Mouse (Mus musculus) cerebellum, adult (tissue): ENCODE measurements around the gene Olfr1434.
"Not testable (repeated sequence)": the region's sequence is repeated elsewhere in the genome, so short reads cannot be mapped to it uniquely, and the experiment has no call there.

Experiments used
- ATAC-seq: cut with Nextera tagmentation; 2 replicates; pipeline ENCODE4 v1.9.2; 2017; ENCODE audit warnings: mild to moderate bottlenecking, moderate library complexity, mixed read lengths; ENCODE audit not compliant: insufficient number of reproducible peaks, low FRiP score, low TSS enrichment

The Olfr1434 gene

GRCm38 (mm10) chr19:12279554-12279953, at the start of gene Olfr1434:
TSS of gene Olfr1434 (plus strand) at chr19:12279854.
- no peak for ATAC-seq

DNA sequence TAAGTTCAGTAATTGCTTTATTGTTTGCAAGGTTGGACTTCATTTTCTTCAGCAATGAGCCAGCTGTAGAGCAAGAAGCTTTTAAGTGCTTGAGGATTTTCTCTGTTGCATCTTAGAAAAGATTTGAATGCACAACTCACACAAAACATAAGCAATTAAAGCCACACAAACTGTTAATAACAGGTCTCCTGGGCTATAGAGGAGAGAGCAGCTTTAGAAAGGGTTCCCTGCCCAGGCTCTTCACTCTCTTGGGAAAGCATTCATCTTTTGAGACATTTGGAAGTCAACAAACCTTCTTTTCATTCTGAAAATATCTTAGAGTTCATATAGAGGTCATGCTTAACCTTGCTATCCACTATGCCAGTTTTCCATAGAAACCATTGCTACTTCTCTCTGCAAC, 47.2 kb upstream of the Olfr1434 start, which contains the start of gene Olfr1432:
Olfr1432 (minus strand) TSS at position 101 of the 400 bp plus-strand sequence.
- not testable (repeated sequence) for ATAC-seq

DNA sequence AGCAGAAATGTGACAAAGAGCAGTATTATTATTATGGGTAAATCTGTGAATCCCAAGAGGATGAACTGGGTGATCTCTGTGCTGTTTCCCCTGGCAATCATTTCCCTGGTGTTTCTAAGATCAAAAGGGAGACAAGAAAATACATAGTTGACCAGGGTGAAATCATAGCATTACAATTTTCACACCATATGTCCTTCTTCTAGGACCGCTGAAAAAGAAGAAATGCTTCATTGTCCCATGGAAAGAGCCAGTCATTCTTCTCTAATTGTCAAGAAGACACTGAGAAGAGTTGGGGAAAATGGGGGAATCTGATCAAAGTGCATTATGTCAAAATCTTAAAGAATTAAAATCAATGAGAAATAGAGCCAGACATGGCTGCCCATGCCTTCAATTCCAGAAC, 38.1 kb upstream of the Olfr1434 start, which contains the start of gene Olfr262:
Olfr262 (minus strand) TSS at position 101 of the 400 bp plus-strand sequence.
- no peak for ATAC-seq

- ATAC-seq = no peak
Measured at GRCm38 (mm10) chr19:12260732-12261131, 18.9 kb upstream of the Olfr1434 start, which contains the start of gene Olfr235. TSS of gene Olfr235 (plus strand) at chr19:12261032.

GRCm38 (mm10) chr19:12292979-12293378, 13.3 kb downstream of the Olfr1434 start:
- no peak for ATAC-seq

GRCm38 (mm10) chr19:12299030-12299429, 19.4 kb downstream of the Olfr1434 start, which contains the start of gene Olfr1436:
TSS of gene Olfr1436 (minus strand) at chr19:12299130.
- not testable (repeated sequence) for ATAC-seq

GRCm38 (mm10) chr19:12325001-12325400, 45.3 kb downstream of the Olfr1434 start, which contains the start of gene Olfr1437:
TSS of gene Olfr1437 (minus strand) at chr19:12325101.
- ATAC-seq = no peak
